ENCODE assay signal across 23 mouse cellular contexts in the genomic region with DNA sequence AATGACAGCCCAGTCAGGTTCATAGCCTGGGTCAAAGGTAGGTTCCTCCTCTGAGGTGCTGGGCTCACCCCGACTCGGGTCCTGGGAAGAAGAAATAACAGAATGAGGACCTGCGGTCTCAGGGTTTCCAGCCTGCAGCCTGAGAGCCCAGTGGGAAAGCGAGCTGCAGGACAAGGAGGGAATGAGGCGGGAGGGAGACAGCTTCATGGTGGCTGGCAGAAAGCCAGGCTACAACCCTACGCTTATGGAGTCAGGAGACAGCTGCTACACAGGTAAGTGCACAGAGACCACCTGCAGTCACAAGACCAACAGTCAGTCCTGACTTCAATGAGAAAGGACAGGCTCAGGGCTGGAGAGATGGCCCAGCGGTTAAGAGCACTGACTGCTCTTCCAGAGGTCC. TPM values are rescaled to one million over a fixed set of nuclear protein-coding genes. Genes with fewer than 3 reads are reported as not detected.
DNase-seq lines count a peak whose midpoint lies in the region; ATAC-seq and TF ChIP-seq lines count a peak whose summit lies in the region.
"Had no signal": no experiment of that assay in that cellular context is flagged by ENCODE, and none has a peak within 500 bp of the region (broad histone marks: within the 10 kb centered on the region; RNA-seq: fewer than 3 reads in every experiment).

No protein-coding gene starts in this region.

- H3K4me2 ChIP-seq in heart, embryonic 13.5 days, result no peak overlapping the region

- no peaks in the 10 kb centered on the region for H3K79me2 ChIP-seq in heart, adult 2 months (replicated peaks; ENCODE audit: control insufficient read depth, insufficient read depth, low read length)

- TF ChIP-seq EP300 in heart, adult 2 months (IDR thresholded peaks at IDR 0.05; ENCODE audit: insufficient read depth, low read depth, low read length), result no peak

- DNase-seq in cerebellum, adult 11-12 months, result peak; percentile 73
- DNase-seq in cerebellum, postnatal 10 days, result no peak
- no peak for DNase-seq in heart, adult 2 months
- DNase-seq in layer of hippocampus, adult 9-11 months, result peak; percentile 36
- no peak for DNase-seq in layer of hippocampus, adult 9-10 months (ENCODE audit: low spot score)
- DNase-seq in cerebellum, adult 9-11 months, result peak; percentile 73
- DNase-seq: adrenal gland, postnatal 10 days; gastrocnemius, postnatal 10 days; heart, adult 18-20 months; kidney, adult 11 months; layer of hippocampus, postnatal 36 days; lung, adult 18-20 months; lung, postnatal 10 days; midbrain, embryonic 14.5 days; right cerebral cortex, adult 18-20 months; right cerebral cortex, postnatal 4 days; thymus, postnatal 25 days had no signal

- no peak overlapping the region for H3K9ac ChIP-seq in heart, embryonic 13.5 days
- H3K9ac ChIP-seq in heart, adult 2 months (ENCODE audit: low read depth, low read length), result no peak overlapping the region

- no peak overlapping the region for H3K27ac ChIP-seq in heart, embryonic 13.5 days (replicated peaks)
- H3K27ac ChIP-seq in heart, adult 2 months, result no peak overlapping the region
- H3K27ac ChIP-seq: kidney, postnatal 0 days; stomach, embryonic 15.5 days had no signal

- intact Hi-C loops in heart, adult 2 months (cut with DNase I), result no loop called here

- TF ChIP-seq POLR2A in heart, adult 2 months (IDR thresholded peaks at IDR 0.05; ENCODE audit: insufficient read depth, low read depth, low read length), result no peak

- no peak for ATAC-seq in heart, embryonic 13.5 days (ENCODE audit: extremely low read depth, insufficient number of reproducible peaks, low FRiP score, low TSS enrichment)
- no peak for ATAC-seq in erythroblast, adult 5-6 weeks (replicated peaks; ENCODE audit: low FRiP score, poor library complexity, severe bottlenecking)
- ATAC-seq: forebrain, embryonic 14.5 days had no signal

- H3K4me1 ChIP-seq in heart, embryonic 13.5 days, result peaks cover 25% of the 10 kb centered on the region
- peaks cover 6% of the 10 kb centered on the region for H3K4me1 ChIP-seq in heart, adult 2 months (ENCODE audit: control insufficient read depth, insufficient read depth, low read length)

- H3K9me3 ChIP-seq in heart, embryonic 13.5 days, result no peaks in the 10 kb centered on the region
- H3K9me3 ChIP-seq: neural tube, embryonic 13.5 days; stomach, embryonic 15.5 days had no signal

- no peak for TF ChIP-seq CTCF in heart, adult 2 months (IDR thresholded peaks at IDR 0.05)

- 90% methylated on average over 7 of the region's 7 CpGs for WGBS in heart, embryonic 13.5 days
- WGBS in heart, adult 2 months, result 90% methylated on average over 7 of the region's 7 CpGs

- H3K27me3 ChIP-seq in heart, embryonic 13.5 days (replicated peaks), result 0 out of 2 replicates have a peak, but pooled peaks cover 5% of the 10 kb centered on the region
- H3K27me3 ChIP-seq in heart, adult 2 months (ENCODE audit: control insufficient read depth, insufficient read depth, low read length), result no peaks in the 10 kb centered on the region

- peaks cover 59% of the 10 kb centered on the region for H3K36me3 ChIP-seq in heart, embryonic 13.5 days
- H3K36me3 ChIP-seq in heart, adult 2 months (ENCODE audit: control insufficient read depth, insufficient read depth, low read length), result no peaks in the 10 kb centered on the region

- peak overlapping the region; percentile 8; the same call in 1 of the 2 replicates for H3K4me3 ChIP-seq in heart, embryonic 13.5 days
- no peak overlapping the region for H3K4me3 ChIP-seq in heart, adult 2 months

RNA-seq across cellular contexts. Expression of gene Akt1s1, which starts 2.0 kb away (rescaled TPM):
- 96.5 and 101 TPM in 2 replicates for polyA plus RNA-seq in heart, embryonic 13.5 days (2015; fragmentation: Nextera tagmentation; extraction: Ambion mirVana)
- total RNA-seq in heart, adult 2 months (2021), result 10 to 100 TPM; 62.6 to 72.8 TPM
- polyA plus RNA-seq in heart, adult 2 months (2012; rRNA removed), result 53.8 and 63.0 TPM in 2 replicates
- total RNA-seq in erythroblast, adult 5-6 weeks (2015; ENCODE audit: low replicate concordance), result 6.5 and 7.1 TPM in 2 replicates
- 19.7 and 43.3 TPM in 2 replicates for total RNA-seq in erythroblast, adult 5-6 weeks (2017; ENCODE audit: low replicate concordance)

RNA-seq across cellular contexts. Expression of gene Tbc1d17, which starts 2.1 kb away (rescaled TPM):
- 56.1 and 57.0 TPM in 2 replicates for polyA plus RNA-seq in heart, embryonic 13.5 days (2015; fragmentation: Nextera tagmentation; extraction: Ambion mirVana)
- total RNA-seq in heart, adult 2 months (2021), result 10 to 100 TPM; 29.6 to 46.6 TPM
- polyA plus RNA-seq in heart, adult 2 months (2012; rRNA removed), result 56.0 and 61.9 TPM in 2 replicates
- total RNA-seq in erythroblast, adult 5-6 weeks (2015; ENCODE audit: low replicate concordance), result 15.8 and 21.3 TPM in 2 replicates
- 33.6 and 77.5 TPM in 2 replicates for total RNA-seq in erythroblast, adult 5-6 weeks (2017; ENCODE audit: low replicate concordance)

RNA-seq across cellular contexts. Expression of gene Pnkp, which starts 10.1 kb away (rescaled TPM):
- 24.0 and 24.3 TPM in 2 replicates for polyA plus RNA-seq in heart, embryonic 13.5 days (2015; fragmentation: Nextera tagmentation; extraction: Ambion mirVana)
- 10 to 100 TPM; 15.3 to 19.6 TPM for total RNA-seq in heart, adult 2 months (2021)
- 20.2 and 30.1 TPM in 2 replicates for polyA plus RNA-seq in heart, adult 2 months (2012; rRNA removed)
- total RNA-seq in erythroblast, adult 5-6 weeks (2015; ENCODE audit: low replicate concordance), result 17.3 and 43.3 TPM in 2 replicates
- total RNA-seq in erythroblast, adult 5-6 weeks (2017; ENCODE audit: low replicate concordance), result 26.8 and 32.5 TPM in 2 replicates

RNA-seq across cellular contexts. Expression of gene Ptov1, which starts 22.8 kb away (rescaled TPM):
- polyA plus RNA-seq in heart, embryonic 13.5 days (2015; fragmentation: Nextera tagmentation; extraction: Ambion mirVana), result 256 and 266 TPM in 2 replicates
- total RNA-seq in heart, adult 2 months (2021), result 100 to 1,000 TPM; 155 to 172 TPM
- 293 and 317 TPM in 2 replicates for polyA plus RNA-seq in heart, adult 2 months (2012; rRNA removed)
- total RNA-seq in erythroblast, adult 5-6 weeks (2015; ENCODE audit: low replicate concordance), result 6.9 and 8.1 TPM in 2 replicates
- total RNA-seq in erythroblast, adult 5-6 weeks (2017; ENCODE audit: low replicate concordance), result 8.8 and 12.1 TPM in 2 replicates

RNA-seq across cellular contexts. Expression of gene Atf5, which starts 30.3 kb away (rescaled TPM):
- polyA plus RNA-seq in heart, embryonic 13.5 days (2015; fragmentation: Nextera tagmentation; extraction: Ambion mirVana), result 2.4 and 2.7 TPM in 2 replicates
- total RNA-seq in heart, adult 2 months (2021), result 10 to 100 TPM; 60.2 to 63.4 TPM
- 42.3 and 73.6 TPM in 2 replicates for polyA plus RNA-seq in heart, adult 2 months (2012; rRNA removed)
- 1.3 and 1.9 TPM in 2 replicates for total RNA-seq in erythroblast, adult 5-6 weeks (2015; ENCODE audit: low replicate concordance)
- total RNA-seq in erythroblast, adult 5-6 weeks (2017; ENCODE audit: low replicate concordance), result 2.1 and 2.5 TPM in 2 replicates

Comparison
In these comparisons a context has a peak if more than half of its experiments do, and no peak if none do; other contexts are left out.
1. DNase-seq: peak in cerebellum, adult 11-12 months (single experiment), layer of hippocampus, adult 9-11 months (single experiment) and cerebellum, adult 9-11 months (single experiment); none in cerebellum, postnatal 10 days (0 of 2), heart, adult 2 months (0 of 2) and layer of hippocampus, adult 9-10 months (single experiment).